In the genomic region with DNA sequence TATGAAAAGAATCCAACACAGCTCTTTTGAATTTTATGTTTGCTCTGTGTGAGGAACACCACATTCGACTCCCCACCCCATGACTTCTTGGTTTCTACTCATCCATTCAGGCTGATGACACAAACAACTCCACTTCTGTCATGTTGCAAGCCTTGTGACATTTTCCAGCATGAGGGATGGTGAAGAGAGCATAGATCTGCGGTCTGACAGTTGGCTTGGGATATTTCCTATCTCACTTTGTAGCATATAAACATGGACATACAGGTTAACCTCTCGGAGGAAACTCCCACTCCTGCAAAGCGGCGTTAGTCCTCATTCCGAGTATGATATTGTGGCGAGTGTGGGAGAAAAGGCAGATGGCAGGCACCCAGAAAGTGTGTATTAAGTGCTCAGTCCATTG, we compare ENCODE assay signal across 10 mouse cellular contexts. TPM values are rescaled to one million over a fixed set of nuclear protein-coding genes. Genes with fewer than 3 reads are reported as not detected.
A peak's percentile ranks its signal among the peaks of the same experiment; 100 is the strongest.
DNase-seq lines count a peak whose midpoint lies in the region; ATAC-seq and TF ChIP-seq lines count a peak whose summit lies in the region.
"Had no signal": no experiment of that assay in that cellular context is flagged by ENCODE, and none has a peak within 500 bp of the region (broad histone marks: within the 10 kb centered on the region; RNA-seq: fewer than 3 reads in every experiment).

No protein-coding gene starts in this region.

- H3K4me3 ChIP-seq in hindbrain, embryonic 16.5 days (ENCODE audit: low read length): no peak overlapping the region
- no peak overlapping the region for H3K4me3 ChIP-seq in hindbrain, embryonic 12.5 days
- no peak overlapping the region for H3K4me3 ChIP-seq in kidney, postnatal 0 days (replicated peaks; ENCODE audit: low read depth, low read length)
- no peak overlapping the region for H3K4me3 ChIP-seq in embryonic facial prominence, embryonic 14.5 days (ENCODE audit: low read depth, low read length)
- H3K4me3 ChIP-seq in neural tube, embryonic 15.5 days (replicated peaks): no peak overlapping the region

- DNase-seq in kidney, postnatal 0 days (ENCODE audit: low spot score): no peak
- DNase-seq in kidney, adult 9 months: no peak
- DNase-seq in embryonic facial prominence, embryonic 14.5 days (ENCODE audit: low spot score): no peak
- DNase-seq in right cerebral cortex, postnatal 14 days: no peak
- DNase-seq: thymus, postnatal 4 days had no signal

- WGBS in hindbrain, embryonic 16.5 days: 77% methylated on average over 7 of the region's 7 CpGs
- WGBS in hindbrain, embryonic 12.5 days: 85% methylated on average over 7 of the region's 7 CpGs
- 22% methylated on average over 7 of the region's 7 CpGs for WGBS in kidney, postnatal 0 days
- 66% methylated on average over 7 of the region's 7 CpGs for WGBS in embryonic facial prominence, embryonic 14.5 days
- 75% methylated on average over 7 of the region's 7 CpGs for WGBS in neural tube, embryonic 15.5 days

- H3K9ac ChIP-seq in hindbrain, embryonic 16.5 days (ENCODE audit: low read depth, low read length): no peak overlapping the region
- no peak overlapping the region for H3K9ac ChIP-seq in hindbrain, embryonic 12.5 days
- no peak overlapping the region; the same call in 1 of the 2 replicates for H3K9ac ChIP-seq in kidney, postnatal 0 days (ENCODE audit: low read depth, low read length)
- no peak overlapping the region for H3K9ac ChIP-seq in embryonic facial prominence, embryonic 14.5 days (ENCODE audit: low read depth, low read length)
- H3K9ac ChIP-seq in neural tube, embryonic 15.5 days (replicated peaks): no peak overlapping the region
- H3K9ac ChIP-seq: forebrain, postnatal 0 days had no signal

- ATAC-seq in hindbrain, embryonic 16.5 days: no peak
- ATAC-seq in hindbrain, embryonic 12.5 days (ENCODE audit: low FRiP score): no peak
- no peak for ATAC-seq in kidney, postnatal 0 days (replicated peaks; ENCODE audit: low FRiP score, low read depth)
- no peak for ATAC-seq in embryonic facial prominence, embryonic 14.5 days (ENCODE audit: low read depth)
- ATAC-seq in neural tube, embryonic 15.5 days (ENCODE audit: low FRiP score): no peak
- ATAC-seq: activated CD4-positive, CD25-positive, alpha-beta regulatory T cell, adult 4 months had no signal

- no peaks in the 10 kb centered on the region for H3K9me3 ChIP-seq in hindbrain, embryonic 16.5 days (ENCODE audit: control insufficient read depth, low read length)
- no peaks in the 10 kb centered on the region for H3K9me3 ChIP-seq in hindbrain, embryonic 12.5 days (replicated peaks)
- no peaks in the 10 kb centered on the region for H3K9me3 ChIP-seq in kidney, postnatal 0 days (replicated peaks; ENCODE audit: low read length)
- H3K9me3 ChIP-seq in embryonic facial prominence, embryonic 14.5 days (ENCODE audit: control insufficient read depth, low read length): no peaks in the 10 kb centered on the region
- H3K9me3 ChIP-seq in neural tube, embryonic 15.5 days (replicated peaks): no peaks in the 10 kb centered on the region

- H3K36me3 ChIP-seq in hindbrain, embryonic 16.5 days (ENCODE audit: control insufficient read depth, insufficient read depth, low read length): no peaks in the 10 kb centered on the region
- H3K36me3 ChIP-seq in hindbrain, embryonic 12.5 days: no peaks in the 10 kb centered on the region
- H3K36me3 ChIP-seq in kidney, postnatal 0 days (ENCODE audit: insufficient read depth, low read length): no peaks in the 10 kb centered on the region
- H3K36me3 ChIP-seq in embryonic facial prominence, embryonic 14.5 days (ENCODE audit: control insufficient read depth, insufficient read depth, low read length): no peaks in the 10 kb centered on the region
- no peaks in the 10 kb centered on the region for H3K36me3 ChIP-seq in neural tube, embryonic 15.5 days

- no peaks in the 10 kb centered on the region for H3K4me1 ChIP-seq in hindbrain, embryonic 16.5 days (ENCODE audit: control insufficient read depth, insufficient read depth, low read depth, low read length)
- no peaks in the 10 kb centered on the region for H3K4me1 ChIP-seq in hindbrain, embryonic 12.5 days
- H3K4me1 ChIP-seq in kidney, postnatal 0 days (replicated peaks; ENCODE audit: insufficient read depth, low read length): peaks cover 24% of the 10 kb centered on the region
- no peaks in the 10 kb centered on the region for H3K4me1 ChIP-seq in embryonic facial prominence, embryonic 14.5 days (ENCODE audit: control insufficient read depth, insufficient read depth, low read length)
- peaks cover 9% of the 10 kb centered on the region for H3K4me1 ChIP-seq in neural tube, embryonic 15.5 days

- peak overlapping the region; percentile 8 for H3K4me2 ChIP-seq in hindbrain, embryonic 16.5 days (ENCODE audit: low read length)
- no peak overlapping the region for H3K4me2 ChIP-seq in hindbrain, embryonic 12.5 days (replicated peaks)
- H3K4me2 ChIP-seq in kidney, postnatal 0 days (ENCODE audit: low read length): peak overlapping the region; percentile 26
- peak overlapping the region; percentile 14 for H3K4me2 ChIP-seq in embryonic facial prominence, embryonic 14.5 days (ENCODE audit: low read depth, low read length)
- H3K4me2 ChIP-seq in neural tube, embryonic 15.5 days: peak overlapping the region; percentile 32

- no peak overlapping the region for H3K27ac ChIP-seq in hindbrain, embryonic 16.5 days (ENCODE audit: low read depth, low read length)
- H3K27ac ChIP-seq in hindbrain, embryonic 12.5 days: no peak overlapping the region
- H3K27ac ChIP-seq in kidney, postnatal 0 days: peak overlapping the region; percentile 13; the same call in 1 of the 2 replicates
- H3K27ac ChIP-seq in embryonic facial prominence, embryonic 14.5 days (replicated peaks; ENCODE audit: low read depth, low read length): no peak overlapping the region
- no peak overlapping the region for H3K27ac ChIP-seq in neural tube, embryonic 15.5 days (replicated peaks)

- no peaks in the 10 kb centered on the region for H3K27me3 ChIP-seq in hindbrain, embryonic 16.5 days (replicated peaks; ENCODE audit: control insufficient read depth, insufficient read depth, low read length)
- H3K27me3 ChIP-seq in hindbrain, embryonic 12.5 days: peaks cover 4% of the 10 kb centered on the region; the same call in 1 of the 2 replicates
- H3K27me3 ChIP-seq in kidney, postnatal 0 days (ENCODE audit: insufficient read depth, low read length): no peaks in the 10 kb centered on the region
- H3K27me3 ChIP-seq in embryonic facial prominence, embryonic 14.5 days (replicated peaks; ENCODE audit: control insufficient read depth, insufficient read depth, low read length): no peaks in the 10 kb centered on the region
- peaks cover 7% of the 10 kb centered on the region for H3K27me3 ChIP-seq in neural tube, embryonic 15.5 days (replicated peaks)

- no peak for TF ChIP-seq CTCF in kidney, postnatal 0 days (IDR thresholded peaks at IDR 0.05; ENCODE audit: low read depth)

RNA-seq across cellular contexts. Expression of a gene that starts 27.6 kb away (rescaled TPM):
- 2.7 and 2.8 TPM in 2 replicates for polyA plus RNA-seq in hindbrain, embryonic 16.5 days (2015; fragmentation: Nextera tagmentation; extraction: Ambion mirVana)
- 1.5 and 2.5 TPM in 2 replicates for polyA plus RNA-seq in hindbrain, embryonic 12.5 days (2016; fragmentation: Nextera tagmentation; extraction: Ambion mirVana)
- polyA plus RNA-seq in kidney, postnatal 0 days (2015; fragmentation: Nextera tagmentation; extraction: Ambion mirVana): 16.0 and 18.8 TPM in 2 replicates
- polyA plus RNA-seq in embryonic facial prominence, embryonic 14.5 days (2014; fragmentation: Nextera tagmentation; extraction: Ambion mirVana): 2.3 and 2.6 TPM in 2 replicates
- polyA plus RNA-seq in neural tube, embryonic 15.5 days (2015; fragmentation: Nextera tagmentation; extraction: Ambion mirVana): 1.8 and 4.3 TPM in 2 replicates
